Mouse (Mus musculus) cerebellum, adult 11-12 months (tissue): Measurements from ENCODE around the gene Fap.

Source experiments
- DNase-seq: peaks from one replicate; pipeline ENCODE4 v3.0.0; 2022

Gene Fap

GRCm38 (mm10) chr2:62573753-62574159, at the start of gene Fap:
Gene Fap, minus strand, starts transcription at chr2:62574075.
- DNase-seq: no peak

GRCm38 (mm10) chr2:62623024-62623441, 49.2 kb upstream of the Fap start:
- DNase-seq: no peak

- no peak for DNase-seq
These were observed 45.8 kb upstream of the Fap start for GRCm38 (mm10) chr2:62619679-62620078.

- no peak for DNase-seq
These were observed 45.1 kb upstream of the Fap start for GRCm38 (mm10) chr2:62618934-62619341.

- DNase-seq: no peak
These were observed 39.3 kb upstream of the Fap start for GRCm38 (mm10) chr2:62613133-62613532.

- no peak for DNase-seq
These were observed 32.3 kb upstream of the Fap start for GRCm38 (mm10) chr2:62606205-62606604.

GRCm38 (mm10) chr2:62603530-62603929, 29.7 kb upstream of the Fap start:
- DNase-seq: no peak

- DNase-seq: no peak
These were observed 22.7 kb upstream of the Fap start for GRCm38 (mm10) chr2:62596586-62596985.

- no peak for DNase-seq
These were observed 20.6 kb upstream of the Fap start for GRCm38 (mm10) chr2:62594491-62594890.

- no peak for DNase-seq
These were observed 17.7 kb upstream of the Fap start for GRCm38 (mm10) chr2:62591555-62591954.

- no peak for DNase-seq
These were observed 15.5 kb upstream of the Fap start for GRCm38 (mm10) chr2:62589333-62589732.

GRCm38 (mm10) chr2:62585769-62586168, 11.9 kb upstream of the Fap start:
- no peak for DNase-seq

- no peak for DNase-seq
These were observed 1.1 kb upstream of the Fap start for GRCm38 (mm10) chr2:62574962-62575361.

GRCm38 (mm10) chr2:62574250-62574649, 375 bp upstream of the Fap start:
- no peak for DNase-seq

GRCm38 (mm10) chr2:62573099-62573752, 649 bp downstream of the Fap start:
- DNase-seq: no peak

GRCm38 (mm10) chr2:62564687-62565086, 9.2 kb downstream of the Fap start:
- no peak for DNase-seq

- DNase-seq: no peak
These were observed 11.0 kb downstream of the Fap start for GRCm38 (mm10) chr2:62562661-62563485.

GRCm38 (mm10) chr2:62557417-62557816, 16.5 kb downstream of the Fap start:
- no peak for DNase-seq

GRCm38 (mm10) chr2:62556349-62556748, 17.5 kb downstream of the Fap start:
- DNase-seq: no peak

GRCm38 (mm10) chr2:62549659-62550058, 24.2 kb downstream of the Fap start:
- no peak for DNase-seq

- no peak for DNase-seq
These were observed 24.7 kb downstream of the Fap start for GRCm38 (mm10) chr2:62549131-62549530.

- DNase-seq: no peak
These were observed 25.8 kb downstream of the Fap start for GRCm38 (mm10) chr2:62548104-62548503.

- no peak for DNase-seq
These were observed 38.4 kb downstream of the Fap start for GRCm38 (mm10) chr2:62535483-62535882.

GRCm38 (mm10) chr2:62531065-62531464, 42.8 kb downstream of the Fap start:
- DNase-seq: no peak
